Mouse (Mus musculus): ENCODE data around the gene Urb2.
A peak's percentile ranks its signal among the peaks of the same experiment; 100 is the strongest.

Urb2 gene

DNA sequence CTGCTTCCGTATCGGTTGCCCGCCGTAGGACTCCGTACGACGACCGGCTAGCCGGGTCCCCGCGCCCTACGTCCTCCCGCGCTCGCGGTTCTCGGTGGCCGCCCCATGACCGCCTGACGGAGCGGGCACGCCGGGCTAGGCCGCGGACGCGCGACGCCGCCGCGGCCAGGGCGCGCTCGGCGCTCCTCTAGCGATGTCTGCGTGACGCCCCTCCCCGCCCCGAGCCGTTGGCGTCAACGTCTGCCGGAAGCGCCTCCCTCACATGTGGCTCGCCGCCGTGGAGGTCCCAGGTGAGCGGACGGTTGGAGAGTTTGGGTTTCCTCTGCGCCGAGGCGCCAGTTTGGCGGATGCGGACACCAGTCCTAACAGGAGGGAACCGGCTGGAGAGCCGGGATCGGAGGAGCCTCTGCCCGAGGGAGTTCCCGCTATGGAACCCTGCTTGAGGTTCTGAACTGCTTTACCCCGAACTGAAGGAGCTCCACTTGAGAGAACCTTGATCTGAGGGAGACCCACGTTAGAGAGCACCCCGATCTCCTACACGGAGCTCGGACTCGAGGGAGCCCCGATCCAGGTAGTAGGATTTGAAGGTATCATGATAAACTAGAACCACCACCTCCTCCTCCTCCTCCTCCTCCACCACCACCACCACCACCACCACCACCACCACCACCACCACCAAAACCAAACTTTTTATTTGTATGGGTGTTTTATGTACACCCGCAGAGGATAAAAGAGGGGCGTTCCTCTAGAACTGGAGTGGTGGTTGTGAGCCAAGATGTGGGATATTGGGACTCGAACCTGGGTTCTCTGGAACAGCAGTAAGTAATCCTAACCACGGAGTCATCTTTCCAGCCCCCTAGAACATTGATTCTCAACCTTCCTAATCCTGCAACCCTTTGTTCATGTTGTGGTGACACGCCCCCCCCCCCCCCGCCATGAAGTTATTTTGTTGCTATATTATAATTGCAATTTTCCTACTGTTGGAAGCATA lies at the start of gene Urb2, which contains the start of gene Taf5l:
Gene Urb2, plus strand, starts transcription at position 272 of the 991 bp plus-strand sequence.
Gene Taf5l, minus strand, starts transcription at position 161 of the 991 bp plus-strand sequence.
- peak; percentile 55 to 85 for DNase-seq (ENCODE audit: low read depth in 1 of 2, low spot score in 2 of 2)

DNA sequence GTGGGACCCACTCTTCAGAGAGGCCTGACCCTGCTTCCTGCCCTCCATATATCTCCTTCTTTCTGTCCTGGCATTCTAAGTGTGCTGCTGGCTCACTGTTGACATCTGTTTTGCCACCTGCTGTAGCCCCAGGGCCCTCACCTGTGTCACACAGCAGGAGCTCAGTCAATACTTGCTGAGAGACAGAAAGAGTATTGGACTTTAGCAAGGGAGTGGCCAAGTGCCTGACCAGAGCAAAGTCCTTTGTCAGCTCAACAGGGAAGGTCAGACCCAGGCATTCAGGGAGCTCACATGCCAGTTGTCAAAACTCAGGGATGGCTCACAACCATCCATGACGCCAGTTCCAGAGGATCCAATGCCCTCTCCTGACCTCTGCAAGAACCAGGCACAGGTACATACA lies 47.8 kb upstream of the Urb2 start:
- DNase-seq (ENCODE audit: low read depth in 1 of 2, low spot score in 2 of 2): no peak

DNA sequence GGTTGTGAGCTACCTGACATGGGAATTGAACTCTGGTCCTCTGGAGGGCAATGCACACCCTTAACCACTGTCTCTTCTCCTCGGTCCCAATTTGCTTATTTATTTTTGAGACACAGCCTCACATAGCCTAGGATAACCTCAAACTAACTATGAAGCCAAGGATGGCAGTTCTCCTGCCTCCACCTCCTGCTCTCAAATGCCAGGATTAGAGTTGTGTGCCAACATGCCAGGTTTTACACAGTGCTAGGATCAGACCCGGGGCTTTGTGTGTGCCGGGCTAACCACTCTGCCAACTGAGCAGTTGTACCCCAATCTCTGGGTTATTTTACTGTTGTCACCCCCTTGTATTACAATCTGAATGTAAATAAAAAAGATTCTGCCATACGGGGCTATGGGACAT lies 43.8 kb upstream of the Urb2 start:
- no peak for DNase-seq (ENCODE audit: low read depth in 1 of 2, low spot score in 2 of 2)

DNA sequence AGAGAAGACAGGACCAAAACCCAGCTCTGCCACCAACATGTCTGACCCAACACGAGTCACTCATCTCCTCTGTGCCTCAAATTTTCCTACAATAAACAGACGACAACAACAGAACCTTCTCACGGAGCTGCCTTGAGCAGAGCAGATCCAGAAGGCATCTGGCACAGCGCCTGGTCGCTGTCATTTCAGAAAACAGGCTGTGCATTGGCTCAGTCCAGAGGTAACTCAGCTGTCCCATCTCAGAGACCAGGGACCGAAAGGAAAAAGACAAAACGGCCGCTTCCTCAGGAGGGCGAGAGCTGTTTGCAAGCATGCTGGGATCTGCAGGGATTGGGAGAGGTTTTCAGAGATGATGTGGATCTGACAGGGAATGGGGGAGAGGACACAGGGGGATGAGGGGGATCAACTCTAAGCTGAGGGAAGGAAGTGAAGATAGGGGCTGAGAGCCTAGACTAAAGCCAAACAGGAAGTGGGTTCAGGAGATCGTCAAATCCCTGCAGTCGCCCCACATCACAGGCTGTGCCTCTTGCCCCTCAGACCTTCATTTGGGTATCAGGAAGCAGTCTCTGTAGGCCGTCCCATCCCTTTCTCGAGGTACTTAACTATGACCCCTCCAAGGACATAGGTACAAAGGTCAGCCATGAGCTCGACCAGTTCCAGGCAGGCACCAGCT lies 43.0 kb upstream of the Urb2 start:
- no peak for DNase-seq (ENCODE audit: low read depth in 1 of 2, low spot score in 2 of 2)

DNA sequence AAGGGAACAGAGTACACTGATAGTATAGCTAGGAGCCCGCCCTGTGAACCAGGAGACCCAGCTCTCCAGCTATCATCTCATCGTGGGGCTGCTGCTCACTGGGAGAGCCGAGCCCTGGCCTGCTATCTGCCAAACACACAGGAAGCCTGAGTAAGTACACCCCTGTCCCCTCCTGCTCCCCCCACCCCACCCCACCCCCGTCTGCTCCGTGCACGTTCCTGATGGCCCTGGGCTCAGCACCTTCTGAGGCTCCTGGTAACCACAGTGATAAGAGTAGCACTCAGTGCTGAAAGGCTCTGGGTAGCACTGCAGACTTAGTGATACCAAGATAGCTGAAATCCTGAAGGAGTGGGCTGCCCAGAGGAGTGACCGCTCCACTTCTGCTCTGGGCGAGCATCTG lies 42.4 kb upstream of the Urb2 start:
- no peak for DNase-seq (ENCODE audit: low read depth in 1 of 2, low spot score in 2 of 2)

DNA sequence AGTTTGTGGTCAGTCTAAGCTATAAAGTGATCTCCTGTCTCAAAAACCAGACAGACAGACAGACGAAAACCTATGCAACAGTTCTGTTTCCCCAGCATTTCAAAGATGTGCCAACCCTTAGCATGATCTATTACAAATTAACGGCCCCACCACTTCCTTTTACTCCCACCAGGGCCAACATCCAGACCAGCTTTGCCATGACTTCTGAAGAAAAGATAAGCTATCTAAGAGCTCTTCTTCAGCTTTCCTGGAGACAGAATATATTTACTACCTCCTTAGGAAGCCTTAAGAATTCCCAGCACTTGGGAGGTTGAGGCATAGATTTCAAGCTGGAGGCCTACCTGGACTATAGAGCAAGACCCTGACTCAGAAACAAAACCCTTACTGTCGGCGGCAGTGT lies 41.1 kb upstream of the Urb2 start:
- no peak for DNase-seq (ENCODE audit: low read depth in 1 of 2, low spot score in 2 of 2)

DNA sequence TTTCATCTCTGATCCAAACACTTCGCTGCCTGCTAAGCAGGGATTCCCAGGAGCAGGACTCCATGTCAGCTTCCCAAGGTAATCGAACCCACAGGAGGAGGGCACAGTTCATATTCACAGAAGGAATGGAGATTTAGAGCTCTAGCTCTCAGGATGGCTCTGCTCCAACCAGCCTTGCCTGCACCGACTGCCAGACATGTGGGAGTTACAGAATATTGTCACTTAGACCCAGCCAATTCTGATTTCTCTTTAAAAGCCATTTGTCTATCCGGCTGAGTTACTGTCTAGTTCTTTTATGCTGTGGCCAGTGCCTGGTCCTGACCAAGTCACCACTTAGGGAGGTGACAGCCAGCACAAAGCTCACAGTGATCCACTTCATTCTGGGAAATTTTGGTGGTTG lies 39.6 kb upstream of the Urb2 start:
- DNase-seq (ENCODE audit: low read depth in 1 of 2, low spot score in 2 of 2): no peak

DNA sequence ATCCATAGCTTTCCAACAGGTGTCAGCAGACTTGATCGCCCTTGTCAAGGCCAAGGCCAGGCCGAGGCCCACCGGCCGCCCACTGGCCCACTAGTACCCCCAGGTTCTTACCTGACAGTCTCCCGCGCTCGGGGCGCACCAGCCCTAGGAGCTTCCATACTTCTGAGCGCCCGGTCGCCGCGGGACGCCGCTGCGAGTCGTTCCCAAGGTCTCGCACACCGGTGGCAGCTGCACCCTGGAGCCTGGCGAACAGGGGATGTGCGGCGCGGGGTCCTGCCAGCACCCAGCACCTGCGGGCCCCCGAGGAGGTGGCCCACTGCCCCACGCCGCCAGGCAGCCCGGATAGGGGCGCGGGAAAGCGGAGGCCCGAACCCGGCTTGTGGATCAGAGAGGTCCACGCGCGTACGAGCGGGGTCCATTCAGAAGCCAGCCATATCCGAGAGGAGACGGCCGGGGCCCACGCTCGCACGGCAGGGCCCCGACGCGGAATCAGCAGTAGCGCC lies 39.0 kb upstream of the Urb2 start:
- DNase-seq (ENCODE audit: low read depth in 1 of 2, low spot score in 2 of 2): peak in 1 of 2 experiments; percentile 2

DNA sequence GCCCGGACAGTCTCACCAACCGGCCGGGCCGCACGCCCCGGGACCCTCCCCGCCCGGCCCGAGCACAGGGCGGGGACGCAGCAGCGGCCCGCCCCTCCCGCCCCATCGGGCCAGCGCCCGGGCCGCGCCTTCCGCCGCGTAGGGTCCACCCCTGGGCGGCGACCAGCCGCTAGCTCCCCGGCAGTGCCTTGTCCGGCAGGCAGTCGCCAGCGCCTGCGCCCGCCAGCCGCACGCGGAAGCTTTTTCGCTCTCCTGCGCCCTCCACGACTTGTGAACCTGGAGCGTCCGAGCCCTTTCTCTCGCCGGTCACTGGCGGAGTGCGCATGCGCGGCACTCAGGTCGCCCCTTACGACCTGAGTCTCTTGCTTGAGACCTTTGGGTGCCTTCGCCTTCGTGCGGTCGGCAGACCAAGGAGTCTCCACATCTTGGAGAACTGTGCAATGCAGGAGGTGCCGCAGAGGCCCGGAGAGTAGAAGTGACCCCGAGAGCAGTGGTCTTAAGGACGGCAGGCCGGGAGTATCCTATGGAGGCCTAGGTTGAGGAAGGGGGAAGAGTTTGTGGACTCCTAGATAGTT lies 38.4 kb upstream of the Urb2 start, which contains the start of gene Abcb10:
Gene Abcb10, minus strand, starts transcription at position 297 of the 575 bp plus-strand sequence.
- peak; percentile 64 to 71 for DNase-seq (ENCODE audit: low read depth in 1 of 2, low spot score in 2 of 2)

DNA sequence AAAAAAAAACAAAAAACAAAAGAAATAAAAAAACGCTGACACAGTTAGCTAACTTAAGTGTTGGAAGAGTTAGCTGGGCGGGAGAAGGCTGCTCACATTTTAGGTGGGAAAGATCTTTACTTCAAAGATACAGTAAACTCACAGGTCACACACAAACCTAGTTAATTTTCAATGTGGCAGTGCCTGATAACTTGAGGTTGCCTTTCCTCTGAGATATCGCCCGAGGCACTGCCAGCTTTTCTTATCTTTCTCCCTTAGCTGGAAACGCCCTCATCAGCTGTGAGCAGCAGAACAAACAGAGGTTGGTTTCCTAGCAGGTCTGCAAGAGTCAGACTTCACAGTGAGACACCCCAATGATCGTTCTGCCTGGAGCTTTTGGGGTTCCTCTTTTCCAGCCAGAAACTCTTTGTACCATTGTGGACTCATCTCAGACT lies 32.7 kb upstream of the Urb2 start:
- no peak for DNase-seq (ENCODE audit: low read depth in 1 of 2, low spot score in 2 of 2)

DNA sequence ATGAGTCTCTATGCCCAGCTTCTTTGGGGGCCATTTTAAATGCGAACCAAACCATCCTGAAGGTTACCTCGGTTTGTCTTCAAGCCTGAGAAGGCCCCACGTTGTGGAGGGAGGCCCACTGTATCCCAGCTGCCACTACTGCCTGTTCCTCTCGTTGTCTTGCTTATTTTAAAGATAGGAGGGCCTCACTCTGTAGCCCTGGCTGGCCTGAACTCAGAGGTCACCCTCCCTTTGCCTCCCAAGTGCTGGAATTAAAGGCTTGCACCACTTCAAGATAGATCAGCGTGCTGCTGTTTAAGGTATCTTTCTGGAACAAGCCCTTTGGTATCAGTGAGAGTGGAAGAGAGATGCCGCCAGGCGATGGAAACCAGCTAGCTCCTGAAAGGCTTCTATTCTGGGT lies 32.2 kb upstream of the Urb2 start:
- DNase-seq (ENCODE audit: low read depth in 1 of 2, low spot score in 2 of 2): no peak

DNA sequence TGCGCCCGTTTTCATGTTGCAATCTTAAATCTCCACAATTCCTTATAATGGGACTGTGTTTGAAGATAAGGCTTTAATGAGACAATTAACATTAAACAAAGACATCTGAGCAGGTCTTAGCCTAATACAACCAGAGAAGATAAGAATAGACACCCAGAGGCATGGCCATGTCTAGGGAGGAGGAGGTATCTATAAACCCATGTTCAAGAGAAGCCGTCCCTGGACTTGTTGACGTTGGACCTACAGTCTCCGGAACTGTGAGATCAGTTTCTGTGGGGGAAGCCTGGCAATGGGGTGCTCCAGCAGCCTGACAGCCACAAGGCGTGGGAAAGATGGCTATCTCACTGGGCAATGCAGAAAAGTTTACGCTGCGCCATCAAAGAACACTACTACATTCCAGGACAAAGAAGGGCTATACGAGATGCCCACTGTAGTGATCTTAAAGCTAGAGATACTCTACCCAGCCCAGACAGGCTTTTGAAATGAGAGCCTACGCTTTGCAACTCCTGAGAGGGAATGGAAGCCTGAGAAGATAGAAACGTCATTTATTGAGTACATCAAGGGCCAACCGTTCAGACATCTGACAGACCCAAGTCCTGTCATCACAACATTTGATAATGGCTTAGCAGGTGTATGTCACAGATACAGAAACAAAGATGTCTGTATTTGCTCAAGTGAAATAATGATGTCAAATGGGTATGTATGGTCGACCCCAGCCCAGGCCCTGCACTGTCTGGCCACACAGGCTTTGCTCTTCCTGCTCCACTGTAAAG lies 30.8 kb upstream of the Urb2 start:
- no peak for DNase-seq (ENCODE audit: low read depth in 1 of 2, low spot score in 2 of 2)

DNA sequence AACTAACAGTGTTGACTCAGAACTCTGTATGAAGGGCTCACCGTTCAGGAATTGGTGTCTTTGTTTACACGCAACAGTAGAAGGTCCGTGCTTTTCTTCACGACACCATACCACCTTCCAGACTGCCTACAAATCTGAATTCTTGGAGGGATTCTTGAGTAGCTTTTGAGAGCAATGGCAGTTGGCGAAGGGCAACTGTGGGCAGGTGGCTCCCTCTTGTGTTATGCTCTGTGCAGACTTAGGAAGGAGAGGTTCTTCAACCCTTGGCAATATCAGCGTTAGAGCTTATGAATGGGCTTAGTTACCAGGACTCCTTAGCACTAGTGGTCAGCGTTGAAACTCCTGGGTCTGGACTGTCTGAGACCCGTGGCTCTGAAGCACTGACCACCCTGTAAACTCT lies 28.7 kb upstream of the Urb2 start:
- DNase-seq (ENCODE audit: low read depth in 1 of 2, low spot score in 2 of 2): no peak

DNA sequence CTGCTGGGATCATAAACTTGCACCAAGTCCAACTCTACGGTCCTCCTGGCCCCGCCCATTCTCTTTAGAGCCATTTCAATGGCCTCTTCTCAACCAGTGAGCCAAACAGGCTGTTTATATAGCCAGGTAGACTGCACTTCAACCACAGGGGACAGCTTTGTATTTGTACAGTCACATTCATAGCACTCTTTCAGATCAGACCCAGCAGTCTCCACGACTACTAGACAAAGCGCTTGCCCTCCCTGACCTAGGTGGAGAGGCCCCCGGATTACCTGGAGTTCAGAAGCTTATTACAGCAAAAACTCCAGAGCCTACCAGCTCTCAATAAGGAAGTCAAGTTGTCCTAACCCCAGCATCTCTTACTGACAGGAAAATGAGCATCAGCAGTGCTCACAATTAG lies 27.7 kb upstream of the Urb2 start:
- DNase-seq (ENCODE audit: low read depth in 1 of 2, low spot score in 2 of 2): no peak

DNA sequence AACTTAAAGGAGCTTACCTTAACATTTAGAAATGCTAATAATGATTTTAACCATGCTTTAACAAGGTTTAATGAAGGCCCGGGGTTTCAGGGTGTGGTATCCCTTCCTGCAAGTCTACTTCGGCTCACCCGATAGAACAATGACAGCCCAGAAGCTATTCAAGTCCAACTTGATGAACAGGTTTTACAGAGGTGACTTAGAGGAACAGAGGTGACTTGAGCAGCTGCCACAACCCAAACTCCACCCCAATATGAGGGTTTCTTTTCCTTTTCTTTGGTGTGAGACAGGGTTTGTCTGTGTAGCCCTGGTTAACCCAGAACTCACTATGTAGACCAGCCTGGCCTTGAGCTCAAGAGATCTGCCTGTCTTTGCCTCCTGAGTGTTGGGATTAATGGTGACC lies 27.3 kb upstream of the Urb2 start:
- no peak for DNase-seq (ENCODE audit: low read depth in 1 of 2, low spot score in 2 of 2)

DNA sequence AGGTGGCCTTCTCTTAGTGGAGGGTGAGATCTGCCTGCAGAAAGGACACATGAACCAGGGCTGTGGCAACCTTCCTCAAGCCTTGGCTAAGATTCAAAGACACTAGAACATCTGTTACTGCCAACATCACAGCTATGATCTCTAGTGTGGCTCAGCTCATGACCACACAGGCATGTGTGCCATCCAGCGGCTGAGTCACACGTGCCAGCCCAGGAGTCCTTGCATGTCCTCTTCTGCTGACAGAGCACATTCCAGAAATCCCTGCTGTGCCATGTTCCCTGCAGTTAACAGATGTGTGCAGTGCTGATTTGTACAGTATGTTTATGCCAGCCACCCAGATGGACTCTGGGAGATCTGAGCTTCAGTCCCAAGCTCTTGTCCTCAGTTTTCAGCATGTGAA lies 21.7 kb upstream of the Urb2 start:
- no peak for DNase-seq (ENCODE audit: low read depth in 1 of 2, low spot score in 2 of 2)

DNA sequence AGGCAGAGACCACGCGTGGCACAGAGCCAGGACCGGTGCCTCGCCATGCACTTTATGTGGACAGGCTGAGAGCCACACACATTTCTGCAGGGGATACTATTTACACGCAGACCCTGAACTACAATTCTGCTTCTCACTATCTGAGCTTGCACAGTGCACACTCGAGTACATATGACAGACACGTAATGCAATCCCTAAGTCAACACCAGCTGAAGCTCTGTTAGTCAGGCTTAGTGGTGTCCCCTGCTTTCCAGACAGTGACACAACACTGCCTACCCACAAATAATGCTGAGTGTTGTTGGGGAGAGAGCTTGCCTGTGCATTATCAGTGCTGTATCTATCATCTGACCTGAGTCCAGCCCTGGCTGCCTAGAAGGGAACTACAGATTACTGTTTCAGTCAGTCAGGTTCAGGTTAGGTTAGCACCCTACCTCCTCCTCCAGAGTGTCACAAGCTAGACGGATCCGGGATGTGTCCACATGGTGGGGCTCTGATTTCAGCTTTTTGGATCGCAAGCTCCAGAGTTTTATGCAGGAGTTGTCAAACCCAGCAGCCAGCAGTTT lies 18.7 kb upstream of the Urb2 start:
- no peak for DNase-seq (ENCODE audit: low read depth in 1 of 2, low spot score in 2 of 2)

DNA sequence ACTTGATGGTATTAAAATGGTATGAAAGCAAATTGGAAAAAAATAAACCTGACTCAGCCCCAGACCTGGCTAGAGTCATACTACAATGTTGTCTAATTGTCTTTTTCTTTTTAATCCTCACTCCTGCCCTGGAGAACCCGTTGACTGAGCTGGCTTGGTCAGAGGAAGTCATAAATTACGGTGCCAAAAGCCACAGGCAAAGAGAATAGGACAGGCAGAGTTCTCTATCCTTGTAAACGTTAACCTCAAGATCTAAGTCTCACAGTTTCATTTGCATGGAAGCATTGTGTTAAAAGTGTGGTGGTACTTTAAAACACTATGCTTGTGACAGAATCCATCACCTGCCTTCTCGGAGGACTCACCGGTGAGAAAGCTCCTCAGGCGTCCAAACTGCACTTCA lies 13.5 kb upstream of the Urb2 start:
- no peak for DNase-seq (ENCODE audit: low read depth in 1 of 2, low spot score in 2 of 2)

DNA sequence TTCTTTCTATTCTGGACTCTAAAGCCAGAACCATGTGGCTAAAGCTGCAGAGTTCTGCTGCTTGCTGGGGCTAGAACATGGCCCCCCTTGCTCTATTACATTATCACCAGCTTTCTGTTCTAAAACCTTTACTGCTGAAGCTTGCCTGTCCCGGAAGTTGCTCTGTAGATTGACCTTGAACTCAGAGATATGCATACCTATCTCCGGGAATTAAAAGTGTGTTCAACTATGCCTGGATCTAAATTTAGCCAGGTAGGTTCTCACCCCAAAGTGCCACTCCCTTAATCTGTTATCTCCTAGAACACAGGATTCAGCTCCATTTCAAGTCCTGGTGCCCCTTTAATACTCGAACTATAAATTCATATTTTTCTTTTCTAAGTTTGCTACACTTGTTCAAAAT lies 9.7 kb upstream of the Urb2 start:
- DNase-seq (ENCODE audit: low read depth in 1 of 2, low spot score in 2 of 2): no peak

DNA sequence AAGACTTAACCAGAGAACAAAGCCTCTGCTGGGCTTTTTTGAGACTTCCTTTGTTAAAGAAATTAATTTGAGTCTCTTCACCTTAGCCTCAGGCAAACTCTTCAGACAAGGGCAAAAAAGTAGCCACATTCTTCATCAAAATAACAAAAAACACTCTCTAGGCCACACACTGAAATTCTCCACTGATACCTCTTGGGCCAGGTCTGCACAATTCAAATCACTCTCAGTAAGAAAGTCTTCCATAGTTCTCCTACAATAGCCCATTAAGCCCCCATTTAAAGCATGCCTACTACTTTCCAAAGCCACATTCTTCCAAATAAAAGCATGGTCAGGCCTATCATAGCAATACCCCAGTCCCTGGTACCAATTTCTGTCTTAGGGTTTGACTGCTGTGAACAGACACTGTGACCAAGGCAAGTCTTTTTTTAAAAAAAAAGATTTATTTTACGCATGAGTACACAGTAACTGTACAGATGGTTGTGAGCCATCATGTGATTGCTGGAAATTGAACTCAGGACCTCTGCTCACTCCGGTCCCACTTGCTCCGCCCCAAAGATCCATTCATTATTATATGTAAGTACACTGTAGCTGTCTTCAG lies 9.2 kb upstream of the Urb2 start:
- no peak for DNase-seq (ENCODE audit: low read depth in 1 of 2, low spot score in 2 of 2)
